Mouse (Mus musculus): ENCODE results near the gene Gm16503. TPM values are rescaled to one million over a fixed set of nuclear protein-coding genes. Genes with fewer than 3 reads are reported as not detected.
"Not testable (repeated sequence)": the region's sequence is repeated elsewhere in the genome, so short reads cannot be mapped to it uniquely, and the experiment has no call there.

Gm16503 gene
- polyA plus RNA-seq, 1 experiment from 2014 or later: 1.0 TPM

DNA sequence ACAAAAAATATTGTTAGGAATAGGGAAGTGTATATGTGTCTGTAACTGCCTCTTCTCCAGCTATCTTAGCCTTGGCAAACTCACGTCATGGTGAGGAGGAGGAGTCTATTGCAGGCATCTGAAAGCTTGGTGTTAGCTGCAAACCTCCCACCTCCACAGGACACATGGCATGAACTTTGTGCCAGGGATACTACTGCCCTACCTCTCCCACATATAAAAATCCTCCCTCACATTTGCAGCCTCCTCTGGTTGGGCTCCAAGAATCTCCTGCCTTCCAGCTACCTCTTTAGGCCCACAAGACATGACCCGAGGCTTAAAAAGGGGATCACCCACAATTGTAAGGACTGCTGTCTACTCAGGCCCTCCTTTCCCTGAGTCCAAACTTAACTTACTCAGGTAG, 2.3 kb upstream of the Gm16503 start:
- Histone ChIP-seq H3K4me1 (ENCODE audit: control insufficient read depth, insufficient read depth, low read depth, low read length) (no peaks in the 10 kb centered on the region), H3K4me2 (ENCODE audit: low read length) (no peak overlapping the region), H3K27me3 (replicated peaks; ENCODE audit: control insufficient read depth, insufficient read depth, low read length) (no peaks in the 10 kb centered on the region), H3K4me3 (ENCODE audit: low read length) (no peak overlapping the region), H3K36me3 (ENCODE audit: control insufficient read depth, insufficient read depth, low read length) (no peaks in the 10 kb centered on the region), H3K27ac (ENCODE audit: low read depth, low read length) (no peak overlapping the region), H3K9ac (ENCODE audit: low read depth, low read length) (no peak overlapping the region), H3K9me3 (ENCODE audit: control insufficient read depth, low read length) (peaks cover 32% of the 10 kb centered on the region)
- 93% methylated on average over 2 of the region's 2 CpGs for WGBS
- no peak for ATAC-seq

DNA sequence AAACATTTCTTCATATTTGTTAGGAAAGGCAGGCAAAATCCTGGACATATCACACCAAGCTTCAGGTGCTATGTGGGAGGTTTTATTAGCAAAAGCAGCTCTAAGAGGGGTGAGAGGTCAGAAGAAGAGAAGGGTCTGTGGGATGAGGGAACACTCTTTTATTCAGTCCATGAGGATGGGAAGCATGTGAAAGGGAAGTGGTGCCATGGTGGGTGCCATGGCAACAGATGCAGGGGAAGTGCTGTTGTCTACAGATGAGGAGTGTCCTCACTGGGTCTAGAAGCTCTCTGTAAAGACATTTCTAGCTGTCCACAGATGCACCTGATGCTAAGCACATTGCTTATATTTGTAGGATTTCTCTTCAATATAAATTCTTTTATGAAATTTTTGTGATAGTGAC, 1.1 kb downstream of the Gm16503 start:
- Histone ChIP-seq H3K36me3 (ENCODE audit: control insufficient read depth, insufficient read depth, low read length) (no peaks in the 10 kb centered on the region), H3K9me3 (ENCODE audit: control insufficient read depth, low read length) (peaks cover 27% of the 10 kb centered on the region), H3K4me2 (ENCODE audit: low read length) (no peak overlapping the region), H3K9ac (ENCODE audit: low read depth, low read length) (no peak overlapping the region), H3K4me3 (ENCODE audit: low read length) (no peak overlapping the region), H3K27me3 (replicated peaks; ENCODE audit: control insufficient read depth, insufficient read depth, low read length) (no peaks in the 10 kb centered on the region), H3K4me1 (ENCODE audit: control insufficient read depth, insufficient read depth, low read depth, low read length) (no peaks in the 10 kb centered on the region), H3K27ac (ENCODE audit: low read depth, low read length) (no peak overlapping the region)
- ATAC-seq: no peak

DNA sequence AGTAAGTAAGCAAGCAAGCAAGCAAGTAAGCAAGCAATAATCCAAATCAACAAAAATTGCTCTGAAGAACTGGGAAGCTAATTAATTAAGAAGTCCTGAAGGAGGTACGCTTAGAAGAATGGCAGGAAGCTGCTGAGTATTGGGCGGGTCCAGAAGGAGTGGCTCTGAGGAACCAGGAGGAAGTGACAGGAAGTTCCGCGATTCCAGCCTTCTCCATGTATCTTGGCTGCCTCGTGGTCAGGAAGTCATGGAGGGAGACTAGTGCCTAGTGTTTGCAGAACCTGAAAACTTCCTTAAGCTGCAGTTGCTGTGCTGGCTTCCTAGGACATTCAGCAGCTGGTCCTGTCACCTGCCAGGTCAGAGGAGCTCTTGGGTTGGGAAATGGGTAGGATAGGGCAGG, 13.1 kb downstream of the Gm16503 start, which contains the start of gene Zfp985:
TSS of gene Zfp985 (plus strand) at position 207 of the 400 bp plus-strand sequence.
- not testable (repeated sequence) for H3K9ac ChIP-seq (ENCODE audit: low read depth, low read length); H3K36me3 ChIP-seq (ENCODE audit: control insufficient read depth, insufficient read depth, low read length); H3K27ac ChIP-seq (ENCODE audit: low read depth, low read length); H3K4me3 ChIP-seq (ENCODE audit: low read length); H3K9me3 ChIP-seq (ENCODE audit: control insufficient read depth, low read length); ATAC-seq; H3K4me2 ChIP-seq (ENCODE audit: low read length); H3K4me1 ChIP-seq (ENCODE audit: control insufficient read depth, insufficient read depth, low read depth, low read length); H3K27me3 ChIP-seq (replicated peaks; ENCODE audit: control insufficient read depth, insufficient read depth, low read length)
- WGBS: 77% methylated on average over 5 of the region's 5 CpGs

DNA sequence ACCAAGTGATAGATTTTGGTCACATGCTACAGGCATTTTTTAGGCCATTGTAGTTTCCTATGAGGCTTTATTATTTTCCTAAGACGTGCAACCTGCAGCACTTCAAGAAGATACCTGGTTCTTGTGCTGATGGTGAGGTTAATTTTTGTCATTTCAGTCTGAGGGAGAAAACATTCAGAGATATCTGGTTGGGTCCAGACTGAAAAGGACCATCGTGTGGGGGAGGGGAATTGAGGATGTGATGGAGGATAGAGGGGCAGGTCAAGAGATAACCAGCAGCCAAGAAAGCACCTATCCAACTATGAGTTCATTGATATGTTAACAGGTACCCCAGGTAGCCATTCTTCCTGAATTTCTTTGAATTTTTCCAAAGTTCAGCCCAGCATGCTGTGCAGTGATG, 14.3 kb downstream of the Gm16503 start:
- H3K27me3 ChIP-seq (replicated peaks; ENCODE audit: control insufficient read depth, insufficient read depth, low read length); H3K4me3 ChIP-seq (ENCODE audit: low read length); H3K9ac ChIP-seq (ENCODE audit: low read depth, low read length); H3K4me2 ChIP-seq (ENCODE audit: low read length); ATAC-seq; H3K4me1 ChIP-seq (ENCODE audit: control insufficient read depth, insufficient read depth, low read depth, low read length); H3K36me3 ChIP-seq (ENCODE audit: control insufficient read depth, insufficient read depth, low read length); H3K9me3 ChIP-seq (ENCODE audit: control insufficient read depth, low read length); H3K27ac ChIP-seq (ENCODE audit: low read depth, low read length): not testable (repeated sequence)
- WGBS: 81% methylated on average over 2 of the region's 2 CpGs

DNA sequence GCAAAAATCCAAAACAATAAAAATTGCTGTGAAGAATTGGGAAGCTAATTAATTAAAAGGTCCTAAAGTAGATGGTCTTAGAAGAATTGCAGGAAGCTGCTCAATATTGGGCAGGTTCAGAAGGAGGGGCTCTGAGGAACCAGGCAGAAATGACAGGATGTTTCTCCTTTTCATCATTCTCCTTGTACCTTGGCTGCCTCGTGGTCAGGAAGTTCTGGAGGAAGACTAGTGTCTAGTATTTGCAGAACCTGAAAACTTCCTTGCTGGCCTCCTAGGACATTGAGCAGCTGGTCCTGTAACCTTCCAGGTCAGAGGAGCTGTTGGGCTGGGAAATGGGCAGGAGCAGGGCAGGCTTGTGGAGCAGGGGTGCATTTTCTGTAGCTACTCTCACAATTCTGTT, 16.9 kb downstream of the Gm16503 start:
- not testable (repeated sequence) for ATAC-seq; H3K9ac ChIP-seq (ENCODE audit: low read depth, low read length); H3K27ac ChIP-seq (ENCODE audit: low read depth, low read length); H3K9me3 ChIP-seq (ENCODE audit: control insufficient read depth, low read length); H3K4me1 ChIP-seq (ENCODE audit: control insufficient read depth, insufficient read depth, low read depth, low read length); H3K27me3 ChIP-seq (replicated peaks; ENCODE audit: control insufficient read depth, insufficient read depth, low read length); H3K4me3 ChIP-seq (ENCODE audit: low read length); H3K36me3 ChIP-seq (ENCODE audit: control insufficient read depth, insufficient read depth, low read length); H3K4me2 ChIP-seq (ENCODE audit: low read length)
- WGBS: 78% methylated on average over 1 of the region's 1 CpGs

- H3K4me1 ChIP-seq (ENCODE audit: control insufficient read depth, insufficient read depth, low read depth, low read length); H3K36me3 ChIP-seq (ENCODE audit: control insufficient read depth, insufficient read depth, low read length); H3K27ac ChIP-seq (ENCODE audit: low read depth, low read length); H3K9ac ChIP-seq (ENCODE audit: low read depth, low read length); H3K4me2 ChIP-seq (ENCODE audit: low read length); H3K4me3 ChIP-seq (ENCODE audit: low read length); ATAC-seq; H3K27me3 ChIP-seq (replicated peaks; ENCODE audit: control insufficient read depth, insufficient read depth, low read length); H3K9me3 ChIP-seq (ENCODE audit: control insufficient read depth, low read length): not testable (repeated sequence)
These were observed 18.0 kb downstream of the Gm16503 start for GRCm38 (mm10) chr4:147558011-147558410.

DNA sequence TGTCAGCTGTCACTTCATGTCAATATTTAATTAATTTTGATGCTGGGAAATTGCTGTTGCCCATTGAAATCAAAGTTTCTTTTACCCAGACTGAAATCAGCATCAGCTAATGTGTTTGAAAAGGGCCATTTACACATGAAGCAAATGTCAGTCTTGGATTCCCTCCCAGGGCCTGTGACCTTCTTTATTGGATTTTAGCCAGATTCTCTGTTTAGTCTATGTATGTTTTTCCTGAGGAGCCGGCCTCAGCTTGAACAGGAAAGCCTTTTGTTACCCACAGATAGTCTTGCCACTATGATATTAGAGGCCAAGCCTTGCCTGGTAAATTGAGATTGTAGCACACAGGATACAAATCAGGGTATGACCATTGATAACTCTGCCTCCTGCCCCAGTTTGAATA, 19.1 kb downstream of the Gm16503 start:
- H3K36me3 ChIP-seq (ENCODE audit: control insufficient read depth, insufficient read depth, low read length); H3K27me3 ChIP-seq (replicated peaks; ENCODE audit: control insufficient read depth, insufficient read depth, low read length); H3K4me2 ChIP-seq (ENCODE audit: low read length); H3K9me3 ChIP-seq (ENCODE audit: control insufficient read depth, low read length); H3K4me1 ChIP-seq (ENCODE audit: control insufficient read depth, insufficient read depth, low read depth, low read length); H3K27ac ChIP-seq (ENCODE audit: low read depth, low read length); H3K9ac ChIP-seq (ENCODE audit: low read depth, low read length); H3K4me3 ChIP-seq (ENCODE audit: low read length); ATAC-seq: not testable (repeated sequence)
- 56% methylated on average over 1 of the region's 1 CpGs for WGBS

- no peak for ATAC-seq
- no peaks in the 10 kb centered on the region for H3K36me3 ChIP-seq (ENCODE audit: control insufficient read depth, insufficient read depth, low read length)
- no peaks in the 10 kb centered on the region for H3K4me1 ChIP-seq (ENCODE audit: control insufficient read depth, insufficient read depth, low read depth, low read length)
- no peak overlapping the region for H3K4me2 ChIP-seq (ENCODE audit: low read length)
- no peak overlapping the region for H3K4me3 ChIP-seq (ENCODE audit: low read length)
- WGBS: 71% methylated on average over 6 of the region's 6 CpGs
- no peak overlapping the region for H3K27ac ChIP-seq (ENCODE audit: low read depth, low read length)
- H3K9ac ChIP-seq (ENCODE audit: low read depth, low read length): no peak overlapping the region
- peaks cover 10% of the 10 kb centered on the region; the same call in 1 of the 2 replicates for H3K9me3 ChIP-seq (ENCODE audit: control insufficient read depth, low read length)
- no peaks in the 10 kb centered on the region for H3K27me3 ChIP-seq (replicated peaks; ENCODE audit: control insufficient read depth, insufficient read depth, low read length)
These were observed 25.6 kb downstream of the Gm16503 start for GRCm38 (mm10) chr4:147565426-147566220.

DNA sequence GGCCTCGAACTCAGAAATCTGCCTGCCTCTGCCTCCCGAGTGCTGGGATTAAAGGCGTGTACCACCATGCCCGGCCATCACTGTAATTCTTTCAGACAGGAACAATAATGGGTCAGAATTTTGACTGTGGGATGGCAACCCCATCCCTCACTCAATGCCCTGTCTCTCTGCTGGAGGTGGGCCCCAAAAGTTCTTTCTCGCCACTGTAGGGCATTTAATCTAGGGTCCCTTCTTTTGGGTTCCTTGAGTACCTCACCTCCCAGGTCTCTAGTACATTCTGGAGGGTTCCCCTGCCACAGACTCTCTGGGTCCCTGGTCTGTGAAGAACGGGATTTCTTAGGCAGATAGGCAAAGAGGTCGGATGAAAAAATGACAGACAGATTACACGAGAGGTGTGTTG, 31.1 kb downstream of the Gm16503 start:
- not testable (repeated sequence) for H3K9me3 ChIP-seq (ENCODE audit: control insufficient read depth, low read length); H3K27me3 ChIP-seq (replicated peaks; ENCODE audit: control insufficient read depth, insufficient read depth, low read length); H3K4me1 ChIP-seq (ENCODE audit: control insufficient read depth, insufficient read depth, low read depth, low read length); H3K36me3 ChIP-seq (ENCODE audit: control insufficient read depth, insufficient read depth, low read length); H3K27ac ChIP-seq (ENCODE audit: low read depth, low read length); ATAC-seq; H3K4me3 ChIP-seq (ENCODE audit: low read length); H3K9ac ChIP-seq (ENCODE audit: low read depth, low read length); H3K4me2 ChIP-seq (ENCODE audit: low read length)
- WGBS: 89% methylated on average over 8 of the region's 8 CpGs
